Mouse (Mus musculus) MEL (cell line): ENCODE results near the gene Ap2m1. TPM values are rescaled to one million over a fixed set of nuclear protein-coding genes. Genes with fewer than 3 reads are reported as not detected.

ENCODE experiments used
- DNase-seq: peaks from one replicate; pipeline ENCODE4 v3.0.0; 2011; ENCODE audit warnings: low read depth, low spot score
- H3K27ac ChIP-seq: 2 replicates; pipeline ENCODE4 v1.5.1; 2012; ENCODE audit warnings: low read depth, mild to moderate bottlenecking, control low read depth, low read length, moderate library complexity; ENCODE audit not compliant: control insufficient read depth
- H3K27me3 ChIP-seq, 2 experiments: fragments of 150-350 bp in 1 of 2; sonication (generic) in 1 of 2; 2 replicates each; pipeline ENCODE4 v1.6.1; 2012; ENCODE audit warnings: low read length in 2 of 2, mild to moderate bottlenecking in 2 of 2, improper control_type of control experiment in 1 of 2, moderate library complexity in 1 of 2; ENCODE audit not compliant: insufficient read depth in 2 of 2, control insufficient read depth in 1 of 2
- H3K36me3 ChIP-seq, 2 experiments: 2 replicates each; pipeline ENCODE4 v1.6.1; 2012 to 2014; ENCODE audit warnings: low read length in 2 of 2, improper control_type of control experiment in 1 of 2, inconsistent platforms in 1 of 2, mild to moderate bottlenecking in 1 of 2; ENCODE audit not compliant: insufficient read depth in 2 of 2, control insufficient read depth in 1 of 2
- H3K4me1 ChIP-seq, 2 experiments: fragments of 150-350 bp in 1 of 2; sonication (generic) in 1 of 2; 2 replicates each; pipeline ENCODE4 v1.6.1; 2012; ENCODE audit warnings: low read length in 2 of 2, improper control_type of control experiment in 1 of 2, mild to moderate bottlenecking in 1 of 2; ENCODE audit not compliant: insufficient read depth in 2 of 2, control insufficient read depth in 1 of 2
- H3K4me3 ChIP-seq, 2 experiments: fragments of 150-350 bp in 1 of 2; sonication (generic) in 1 of 2; 2 replicates each; pipeline ENCODE4 v1.5.1; 2012; ENCODE audit warnings: low read depth in 2 of 2, low read length in 2 of 2, mild to moderate bottlenecking in 2 of 2, moderate library complexity in 2 of 2, control low read depth in 1 of 2, improper control_type of control experiment in 1 of 2; ENCODE audit not compliant: control insufficient read depth in 1 of 2, insufficient read depth in 1 of 2
- H3K79me2 ChIP-seq: 2 replicates; pipeline ENCODE4 v1.6.1; 2012; ENCODE audit warnings: mild to moderate bottlenecking, low read length, moderate library complexity; ENCODE audit not compliant: control insufficient read depth, poor library complexity, insufficient read depth
- H3K9ac ChIP-seq: 2 replicates; pipeline ENCODE4 v1.6.1; 2012; ENCODE audit warnings: low read depth, mild to moderate bottlenecking, control low read depth, low read length, moderate library complexity; ENCODE audit not compliant: control insufficient read depth, poor library complexity, severe bottlenecking
- H3K9me3 ChIP-seq: fragments of 150-350 bp; sonication (generic); replicated peaks from 2 replicates; pipeline ENCODE4 v1.6.1; 2012; ENCODE audit warnings: mild to moderate bottlenecking, low read length, improper control_type of control experiment, moderate library complexity; ENCODE audit not compliant: insufficient read depth
- BHLHE40 ChIP-seq: IDR thresholded peaks from 2 replicates; pipeline ENCODE4 v1.6.1; 2012; ENCODE audit warnings: low read depth, mild to moderate bottlenecking, inconsistent platforms, low read length, improper control_type of control experiment, borderline replicate concordance
- CHD1 ChIP-seq: IDR thresholded peaks from 2 replicates; pipeline ENCODE4 v1.6.1; 2012; ENCODE audit warnings: low read depth, mild to moderate bottlenecking, inconsistent platforms, low read length, improper control_type of control experiment
- CHD2 ChIP-seq: IDR thresholded peaks from 2 replicates; pipeline ENCODE4 v1.6.1; 2011; ENCODE audit warnings: low read length, improper control_type of control experiment
- E2F4 ChIP-seq: IDR thresholded peaks from 2 replicates; pipeline ENCODE4 v1.6.1; 2011; ENCODE audit warnings: low read depth, low read length, improper control_type of control experiment, borderline replicate concordance
- EP300 ChIP-seq, 2 experiments: IDR thresholded peaks; 2 replicates each; pipeline ENCODE4 v1.6.1; 2011; ENCODE audit warnings: improper control_type of control experiment in 2 of 2, low read length in 2 of 2, low read depth in 1 of 2, mild to moderate bottlenecking in 1 of 2
- ETS1 ChIP-seq: IDR thresholded peaks from 2 replicates; pipeline ENCODE4 v1.6.1; 2012; ENCODE audit warnings: low read depth, mild to moderate bottlenecking, inconsistent platforms, low read length, improper control_type of control experiment, moderate library complexity
- GATA1 ChIP-seq: IDR thresholded peaks from 2 replicates; pipeline ENCODE4 v1.6.1; 2011; ENCODE audit warnings: low read depth, low read length, improper control_type of control experiment
- HCFC1 ChIP-seq: IDR thresholded peaks from 2 replicates; pipeline ENCODE4 v1.6.1; 2012; ENCODE audit warnings: low read depth, mild to moderate bottlenecking, inconsistent platforms, low read length, improper control_type of control experiment, moderate library complexity
- JUND ChIP-seq: IDR thresholded peaks from 2 replicates; pipeline ENCODE4 v1.6.1; 2011; ENCODE audit warnings: low read depth, mild to moderate bottlenecking, improper control_type of control experiment, low read length
- MAX ChIP-seq: IDR thresholded peaks from 2 replicates; pipeline ENCODE4 v1.6.1; 2011; ENCODE audit warnings: low read length, improper control_type of control experiment
- MAZ ChIP-seq: IDR thresholded peaks from 2 replicates; pipeline ENCODE4 v1.6.1; 2012; ENCODE audit warnings: low read depth, mild to moderate bottlenecking, inconsistent platforms, low read length, improper control_type of control experiment
- MYB ChIP-seq: IDR thresholded peaks from 2 replicates; pipeline ENCODE4 v1.6.1; 2011; ENCODE audit warnings: mild to moderate bottlenecking, low read depth, low read length, improper control_type of control experiment
- POLR2A ChIP-seq, 2 experiments: IDR thresholded peaks; 2 replicates each; pipeline ENCODE4 v1.6.1; 2011 to 2012; ENCODE audit warnings: low read length in 2 of 2, mild to moderate bottlenecking in 2 of 2, control low read depth in 1 of 2, improper control_type of control experiment in 1 of 2, low read depth in 1 of 2, moderate library complexity in 1 of 2; ENCODE audit not compliant: control insufficient read depth in 1 of 2, insufficient read depth in 1 of 2, poor library complexity in 1 of 2
- POLR2AphosphoS5 ChIP-seq: IDR thresholded peaks from 2 replicates; pipeline ENCODE4 v1.6.1; 2012; ENCODE audit warnings: low read depth, borderline replicate concordance, mild to moderate bottlenecking, inconsistent platforms, low read length, moderate library complexity, mixed read lengths
- RCOR1 ChIP-seq: IDR thresholded peaks from 2 replicates; pipeline ENCODE4 v1.6.1; 2012; ENCODE audit warnings: low read depth, mild to moderate bottlenecking, inconsistent platforms, low read length, improper control_type of control experiment
- TAL1 ChIP-seq: IDR thresholded peaks from 2 replicates; pipeline ENCODE4 v1.6.1; 2012; ENCODE audit warnings: mild to moderate bottlenecking, inconsistent platforms, low read length, moderate library complexity, mixed read lengths
- TBP ChIP-seq: IDR thresholded peaks from 2 replicates; pipeline ENCODE4 v1.8.0; 2011; ENCODE audit warnings: low read depth, low read length, improper control_type of control experiment
- TCF12 ChIP-seq: IDR thresholded peaks from 2 replicates; pipeline ENCODE4 v1.6.1; 2014; ENCODE audit warnings: low read depth, mild to moderate bottlenecking, inconsistent platforms, low read length, improper control_type of control experiment, moderate library complexity
- UBTF ChIP-seq: IDR thresholded peaks from 2 replicates; pipeline ENCODE4 v1.6.1; 2012; ENCODE audit warnings: low read depth, mild to moderate bottlenecking, inconsistent platforms, low read length, improper control_type of control experiment, moderate library complexity, borderline replicate concordance; ENCODE audit not compliant: insufficient read depth
- USF2 ChIP-seq, 2 experiments: IDR thresholded peaks; 2 replicates each; pipeline ENCODE4 v1.6.1; 2011 to 2012; ENCODE audit warnings: improper control_type of control experiment in 2 of 2, low read length in 2 of 2, borderline replicate concordance in 1 of 2, inconsistent platforms in 1 of 2, low read depth in 1 of 2, mild to moderate bottlenecking in 1 of 2; ENCODE audit not compliant: insufficient read depth in 1 of 2
- ZC3H11A ChIP-seq: IDR thresholded peaks from 2 replicates; pipeline ENCODE4 v1.6.1; 2012; ENCODE audit warnings: low read depth, mild to moderate bottlenecking, inconsistent platforms, low read length, improper control_type of control experiment
- ZKSCAN1 ChIP-seq: IDR thresholded peaks from 2 replicates; pipeline ENCODE4 v1.6.1; 2012; ENCODE audit warnings: low read depth, mild to moderate bottlenecking, inconsistent platforms, low read length, improper control_type of control experiment, moderate library complexity
- ZMIZ1 ChIP-seq: IDR thresholded peaks from 2 replicates; pipeline ENCODE4 v1.6.1; 2012; ENCODE audit warnings: low read depth, mild to moderate bottlenecking, inconsistent platforms, low read length, improper control_type of control experiment, moderate library complexity
- ZNF384 ChIP-seq: IDR thresholded peaks from 2 replicates; pipeline ENCODE4 v1.6.1; 2012; ENCODE audit warnings: low read depth, mild to moderate bottlenecking, inconsistent platforms, low read length, improper control_type of control experiment
- polyA plus RNA-seq, 2 experiments: library from polyadenylated mRNA; stranded (reverse) in 1 of 2; unstranded in 1 of 2; fragments of >175 nt in 1 of 2; fragments of >200 nt in 1 of 2; gene quantifications; 2 replicates each; pipeline versions ENCODE4 v1.2.1 to v1.2.4; 2012; ENCODE audit warnings: low replicate concordance in 2 of 2, low read depth in 1 of 2; ENCODE audit not compliant: insufficient read length in 2 of 2, insufficient read depth in 1 of 2, missing spikeins in 1 of 2
- total RNA-seq: library from RNA; depleted of rRNA; stranded (reverse); fragments of 300-350 nt; gene quantifications from 2 replicates; pipeline ENCODE4 v1.2.3, GENCODE M21; 2012

Ap2m1 gene
- total and polyA plus RNA-seq, 3 experiments: 185 to 1,810 (median 312) TPM

DNA sequence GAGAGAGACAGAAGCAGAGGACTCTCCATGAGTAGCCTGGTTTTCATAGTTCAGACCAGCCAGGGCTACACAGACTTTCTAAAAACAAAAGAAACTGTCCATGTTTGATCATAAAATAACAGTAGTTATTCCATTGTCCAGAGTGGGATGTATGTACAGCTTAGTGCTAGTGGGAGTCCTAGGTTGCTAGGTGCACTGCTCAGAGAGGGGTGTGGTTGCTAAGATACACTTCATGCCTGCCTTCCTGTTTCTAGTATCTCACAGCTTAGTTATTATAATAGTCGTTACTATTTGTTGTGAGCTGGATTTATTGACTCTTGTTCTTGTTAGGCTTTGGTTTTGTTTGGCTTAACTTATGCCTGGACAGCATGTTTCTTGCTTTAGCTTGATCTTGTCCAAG lies 29.8 kb downstream of the Ap2m1 start:
- peak; percentile 53 for DNase-seq
- Histone ChIP-seq H3K4me3 (no peak overlapping the region), H3K27ac (no peak overlapping the region), H3K9me3 (no peaks in the 10 kb centered on the region), H3K4me1 (peaks cover 0 to 8% of the 10 kb centered on the region in 2 experiments; a peak in 2 of 4 replicates), H3K27me3 (no peaks in the 10 kb centered on the region), H3K79me2 (no peaks in the 10 kb centered on the region), H3K36me3 (peaks cover 2 to 4% of the 10 kb centered on the region in 2 experiments; a peak in 3 of 4 replicates), H3K9ac (no peak overlapping the region)
- TF ChIP-seq JUND (no peak), ZKSCAN1 (no peak), CHD1 (no peak), ZNF384 (no peak), CHD2 (no peak), MAZ (no peak), HCFC1 (no peak), TCF12 (no peak), TBP (no peak), UBTF (no peak), TAL1 (no peak), GATA1 (no peak), USF2 (IDR thresholded peaks at IDR 0.05; ENCODE audit: borderline replicate concordance in 1 of 2, insufficient read depth in 1 of 2, low read depth in 1 of 2, low read length in 2 of 2) (no peak), ZC3H11A (no peak)

DNA sequence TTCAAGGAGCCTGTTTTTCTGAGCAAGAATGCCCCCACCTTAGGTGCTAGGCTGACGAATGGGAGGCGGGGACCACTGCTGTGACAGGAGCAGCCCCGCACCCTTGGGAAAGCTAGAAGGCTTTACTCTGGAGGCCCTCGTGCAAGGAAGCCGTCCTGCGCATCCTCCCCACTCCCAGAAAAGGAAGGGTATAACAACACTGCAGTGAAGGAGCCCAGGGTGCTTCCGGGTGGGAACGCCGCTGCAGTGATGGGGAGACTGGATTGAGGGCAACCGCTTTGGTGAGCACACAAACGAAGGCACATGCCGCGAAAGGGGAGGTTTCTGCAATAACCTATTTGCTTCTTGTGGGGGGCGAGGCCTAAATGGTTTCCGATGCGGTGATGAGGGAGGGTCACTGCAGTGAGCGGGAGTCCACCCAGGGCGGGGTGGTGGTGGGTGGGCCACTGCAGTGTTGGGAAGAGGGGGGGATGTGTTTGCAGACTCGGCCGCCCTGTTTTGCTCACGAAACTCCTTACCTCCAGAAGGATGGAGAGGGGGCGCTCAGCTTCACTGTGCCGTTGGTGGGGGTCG lies 54.2 kb downstream of the Ap2m1 start, which contains the start of gene Vwa5b2:
Vwa5b2 (plus strand) TSS at position 106 of the 573 bp plus-strand sequence.
- Histone ChIP-seq H3K36me3 (peaks cover 0 to under 1% of the 10 kb centered on the region in 2 experiments; a peak in 2 of 4 replicates), H3K27me3 (peaks cover 0 to 4% of the 10 kb centered on the region in 2 experiments; a peak in 2 of 4 replicates), H3K9ac (no peak within 1 kb of the TSS), H3K4me1 (peaks cover 0 to 6% of the 10 kb centered on the region in 2 experiments; a peak in 2 of 4 replicates), H3K4me3 (no peak within 1 kb of the TSS), H3K79me2 (no peaks in the 10 kb centered on the region), H3K27ac (no peak within 1 kb of the TSS), H3K9me3 (no peaks in the 10 kb centered on the region)
- no peak for DNase-seq
- TF ChIP-seq ZC3H11A: no peak
- TF ChIP-seq EP300 (IDR thresholded peaks at IDR 0.05; ENCODE audit: low read depth in 1 of 2, low read length in 2 of 2): no peak
- TF ChIP-seq ZMIZ1: no peak
- no peak for TF ChIP-seq USF2 (IDR thresholded peaks at IDR 0.05; ENCODE audit: borderline replicate concordance in 1 of 2, insufficient read depth in 1 of 2, low read depth in 1 of 2, low read length in 2 of 2)
- no peak for TF ChIP-seq ZNF384
- no peak for TF ChIP-seq HCFC1
- no peak for TF ChIP-seq BHLHE40
- no peak for TF ChIP-seq POLR2AphosphoS5
- no peak for TF ChIP-seq CHD2
- TF ChIP-seq MAX: no peak
- no peak for TF ChIP-seq MAZ
- TF ChIP-seq RCOR1: no peak
- TF ChIP-seq TBP: no peak
- TF ChIP-seq CHD1: no peak
- TF ChIP-seq MYB: no peak
- no peak for TF ChIP-seq POLR2A (IDR thresholded peaks at IDR 0.05; ENCODE audit: control insufficient read depth in 1 of 2, insufficient read depth in 1 of 2, low read depth in 1 of 2, low read length in 2 of 2, poor library complexity in 1 of 2)
- no peak for TF ChIP-seq E2F4
- TF ChIP-seq ZKSCAN1: no peak
- no peak for TF ChIP-seq ETS1
- no peak for TF ChIP-seq JUND
- TF ChIP-seq, all 39 proteins: peak for 0
